Mouse (Mus musculus) CH12.LX (cell line): ENCODE data around the gene Rab15. TPM values are rescaled to one million over a fixed set of nuclear protein-coding genes. Genes with fewer than 3 reads are reported as not detected.
"Not testable (repeated sequence)": the region's sequence is repeated elsewhere in the genome, so short reads cannot be mapped to it uniquely, and the experiment has no call there.

ENCODE experiments used
- DNase-seq: peaks from one replicate; pipeline ENCODE4 v3.0.0-alpha.2; 2013; ENCODE audit errors: extremely low read depth
- H3K27ac ChIP-seq: 2 replicates; pipeline ENCODE4 v1.5.1; 2012; ENCODE audit warnings: low read depth, mild to moderate bottlenecking, control low read depth, moderate library complexity; ENCODE audit not compliant: insufficient read depth
- H3K27me3 ChIP-seq: replicated peaks from 2 replicates; pipeline ENCODE3; 2012; ENCODE audit warnings: inconsistent platforms
- H3K36me3 ChIP-seq, 2 experiments: replicated peaks in 1 of 2; 2 replicates each; pipeline versions ENCODE3 to v1.6.1; 2012; ENCODE audit warnings: inconsistent platforms in 1 of 2, low read length in 1 of 2, mild to moderate bottlenecking in 1 of 2, mixed read lengths in 1 of 2, moderate library complexity in 1 of 2; ENCODE audit not compliant: control insufficient read depth in 1 of 2, insufficient read depth in 1 of 2
- H3K4me1 ChIP-seq, 2 experiments: 2 replicates each; pipeline ENCODE4 v1.6.1; 2012; ENCODE audit warnings: inconsistent platforms in 1 of 2, moderate library complexity in 1 of 2; ENCODE audit not compliant: insufficient read depth in 2 of 2, control insufficient read depth in 1 of 2
- H3K4me2 ChIP-seq: 2 replicates; pipeline ENCODE4 v1.6.1; 2012; ENCODE audit warnings: low read depth, mild to moderate bottlenecking, control low read depth; ENCODE audit not compliant: poor library complexity, insufficient read depth, severe bottlenecking
- H3K4me3 ChIP-seq, 3 experiments: fragments of 150-350 bp in 1 of 3; sonication (generic) in 1 of 3; replicated peaks in 1 of 3; 2 replicates each; pipeline versions ENCODE3 to v1.5.1; 2011 to 2012; ENCODE audit warnings: low read depth in 2 of 3, low read length in 2 of 3, mild to moderate bottlenecking in 2 of 3, moderate library complexity in 2 of 3, control low read depth in 1 of 3, improper control_type of control experiment in 1 of 3, inconsistent platforms in 1 of 3, mixed read lengths in 1 of 3; ENCODE audit not compliant: poor library complexity in 1 of 3
- H3K79me2 ChIP-seq: replicated peaks from 2 replicates; pipeline ENCODE4 v1.6.1; 2012; ENCODE audit warnings: mild to moderate bottlenecking, moderate library complexity; ENCODE audit not compliant: control insufficient read depth, poor library complexity, insufficient read depth, severe bottlenecking; ENCODE audit errors: extremely low read depth
- H3K9ac ChIP-seq: 2 replicates; pipeline ENCODE4 v1.6.1; 2012; ENCODE audit warnings: low read depth, mild to moderate bottlenecking, control low read depth, moderate library complexity; ENCODE audit not compliant: insufficient read depth
- H3K9me3 ChIP-seq: replicated peaks from 2 replicates; pipeline ENCODE3; 2012; ENCODE audit warnings: low read length, inconsistent platforms, mixed read lengths
- CHD1 ChIP-seq: IDR thresholded peaks from 2 replicates; pipeline ENCODE4 v1.6.1; 2012; ENCODE audit warnings: low read depth, low read length, improper control_type of control experiment, inconsistent platforms
- CHD2 ChIP-seq: IDR thresholded peaks from 2 replicates; pipeline ENCODE4 v1.6.1; 2011; ENCODE audit warnings: low read length, improper control_type of control experiment
- E2F4 ChIP-seq: IDR thresholded peaks from 2 replicates; pipeline ENCODE4 v1.6.1; 2011; ENCODE audit warnings: low read depth, low read length, improper control_type of control experiment; ENCODE audit not compliant: insufficient replicate concordance
- GABPA ChIP-seq: IDR thresholded peaks from 2 replicates; pipeline ENCODE4 v1.6.1; 2012; ENCODE audit warnings: low read depth, low read length, improper control_type of control experiment, inconsistent platforms; ENCODE audit not compliant: insufficient replicate concordance
- KAT2A ChIP-seq: IDR thresholded peaks from 2 replicates; pipeline ENCODE4 v1.6.1; 2012; ENCODE audit warnings: low read length, improper control_type of control experiment, inconsistent platforms; ENCODE audit not compliant: insufficient replicate concordance
- MAFK ChIP-seq: IDR thresholded peaks from 2 replicates; pipeline ENCODE4 v1.6.1; 2011; ENCODE audit warnings: low read length, improper control_type of control experiment; ENCODE audit not compliant: insufficient replicate concordance
- MAZ ChIP-seq: IDR thresholded peaks from 2 replicates; pipeline ENCODE4 v1.6.1; 2012; ENCODE audit warnings: low read depth, mild to moderate bottlenecking, inconsistent platforms, low read length, improper control_type of control experiment, moderate library complexity
- MYC ChIP-seq: IDR thresholded peaks from 2 replicates; pipeline ENCODE4 v1.6.1; 2011; ENCODE audit warnings: low read depth, mild to moderate bottlenecking, improper control_type of control experiment, low read length
- NELFE ChIP-seq: IDR thresholded peaks from 2 replicates; pipeline ENCODE4 v1.6.1; 2011; ENCODE audit warnings: low read depth, low read length, improper control_type of control experiment
- PAX5 ChIP-seq: IDR thresholded peaks from 2 replicates; pipeline ENCODE4 v1.6.1; 2012; ENCODE audit warnings: low read length, inconsistent platforms, mixed read lengths
- POLR2AphosphoS2 ChIP-seq: IDR thresholded peaks from 2 replicates; pipeline ENCODE4 v1.6.1; 2011; ENCODE audit warnings: low read depth, low read length, improper control_type of control experiment
- RAD21 ChIP-seq: IDR thresholded peaks from 2 replicates; pipeline ENCODE4 v1.6.1; 2011; ENCODE audit warnings: low read depth, mild to moderate bottlenecking, low read length, improper control_type of control experiment, moderate library complexity
- RCOR1 ChIP-seq: conservative IDR thresholded peaks from 2 replicates; pipeline ENCODE4 v1.6.1; 2012; ENCODE audit warnings: low read depth, mild to moderate bottlenecking, inconsistent platforms, low read length, improper control_type of control experiment
- TBP ChIP-seq: conservative IDR thresholded peaks from 2 replicates; pipeline ENCODE4 v1.6.1; 2011; ENCODE audit warnings: low read depth, low read length, improper control_type of control experiment
- TCF12 ChIP-seq: IDR thresholded peaks from 2 replicates; pipeline ENCODE4 v1.6.1; 2014; ENCODE audit warnings: low read depth, mild to moderate bottlenecking, inconsistent platforms, low read length, improper control_type of control experiment
- UBTF ChIP-seq: IDR thresholded peaks from 2 replicates; pipeline ENCODE4 v1.6.1; 2012; ENCODE audit warnings: low read depth, mild to moderate bottlenecking, inconsistent platforms, low read length, improper control_type of control experiment, moderate library complexity
- ZMIZ1 ChIP-seq: IDR thresholded peaks from 2 replicates; pipeline ENCODE4 v1.6.1; 2012; ENCODE audit warnings: low read depth, mild to moderate bottlenecking, inconsistent platforms, low read length, improper control_type of control experiment
- dilution Hi-C: fragments of 300-500 bp; cut with MboI; formaldehyde crosslinking; loops from 2 replicates; pipeline ENCODE4 v1.14.3; 2020; ENCODE audit warnings: low sequenced_read_pairs; ENCODE audit not compliant: extremely low pct_unique_long_range_greater_than_20kb, extremely low pct_ligation_motif_present
- in situ Hi-C: fragments of 300-500 bp; cut with MboI; formaldehyde crosslinking; loops from 3 replicates; pipeline ENCODE4 v1.14.3; 2019; ENCODE audit warnings: low sequenced_read_pairs, low pct_ligation_motif_present, low pct_unique_long_range_greater_than_20kb, mixed read lengths
- polyA plus RNA-seq: library from polyadenylated mRNA; unstranded; fragments of >175 nt; gene quantifications from 2 replicates; pipeline ENCODE4 v1.2.1, GENCODE M21; 2012; ENCODE audit warnings: low read depth; ENCODE audit not compliant: insufficient read length
- total RNA-seq, 2 experiments: library from RNA; depleted of rRNA; stranded (reverse); fragments of 300-350 nt in 1 of 2; fragments of >200 nt in 1 of 2; gene quantifications; 2 replicates each; pipeline ENCODE4 v1.2.3; 2012 to 2014

Gene Rab15
- total and polyA plus RNA-seq, 3 experiments: 0.25 TPM; not detected in 2

DNA sequence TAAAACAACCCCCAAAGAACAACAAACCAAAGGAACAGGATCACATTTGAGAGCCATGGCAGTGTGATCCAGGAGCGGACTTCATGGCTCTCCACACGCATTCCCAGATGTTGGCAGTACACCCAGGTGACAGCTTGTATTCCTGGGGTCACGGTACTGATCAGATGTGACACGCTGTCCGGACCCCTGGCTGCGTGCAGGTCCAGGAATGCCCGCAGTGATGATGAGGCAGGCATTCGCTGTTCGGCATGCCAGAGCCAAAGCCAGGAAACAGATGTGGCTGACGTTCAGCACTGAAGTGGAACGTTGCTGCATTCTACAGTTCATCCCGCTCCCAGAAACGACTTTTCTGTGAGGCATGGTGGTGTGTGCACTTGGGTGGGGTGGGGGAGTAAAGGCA is 42.6 kb upstream of the Rab15 start:
- Histone ChIP-seq H3K4me3 (no peak overlapping the region), H3K27ac (no peak overlapping the region), H3K27me3 (no peaks in the 10 kb centered on the region), H3K4me2 (no peak overlapping the region), H3K9ac (no peak overlapping the region), H3K9me3 (no peaks in the 10 kb centered on the region), H3K4me1 (peaks cover 2 to 6% of the 10 kb centered on the region in 2 experiments; a peak in 2 of 4 replicates), H3K36me3 (peaks cover 4 to 38% of the 10 kb centered on the region in 2 experiments), H3K79me2 (no peaks in the 10 kb centered on the region)
- dilution Hi-C loops: no loop called here
- DNase-seq: no peak
- in situ Hi-C loops: no loop called here
- TF ChIP-seq PAX5 (no peak), CHD1 (no peak), E2F4 (no peak), ZMIZ1 (no peak), UBTF (no peak), TBP (no peak), KAT2A (no peak), TCF12 (no peak), RAD21 (no peak), CHD2 (no peak), GABPA (no peak), MYC (no peak), RCOR1 (no peak), NELFE (no peak), POLR2AphosphoS2 (no peak), MAFK (no peak), MAZ (no peak)
- TF ChIP-seq, all 38 proteins: peak for 0

DNA sequence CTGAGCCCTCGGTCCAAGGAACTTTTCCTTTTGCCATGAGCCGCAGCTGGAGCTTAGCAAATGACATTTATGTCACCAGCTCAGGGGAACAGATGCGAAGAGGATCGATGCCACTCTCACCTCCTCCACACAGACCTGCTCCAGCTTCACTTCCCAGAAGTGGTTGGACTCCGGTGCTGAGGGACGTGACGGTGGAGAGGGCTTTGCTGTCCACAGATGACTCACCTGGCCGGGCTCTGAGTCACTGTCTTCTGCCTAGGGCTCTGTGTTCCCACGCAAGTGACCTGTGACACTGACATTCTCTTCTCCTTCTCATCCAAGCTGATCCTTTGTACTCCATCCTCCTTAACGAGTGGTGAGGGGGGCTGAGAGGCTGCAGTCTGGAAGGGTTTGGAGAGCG is 40.9 kb upstream of the Rab15 start:
- no peak overlapping the region for H3K4me2 ChIP-seq
- H3K4me1 ChIP-seq: peaks cover 2 to 6% of the 10 kb centered on the region in 2 experiments; a peak in 2 of 4 replicates
- in situ Hi-C loops (no loop called here), dilution Hi-C loops (no loop called here)
- TF ChIP-seq PAX5 (no peak), MYC (no peak)
- TF ChIP-seq, all 38 proteins: peak for 0
- DNase-seq: no peak
- peaks cover 5% of the 10 kb centered on the region for H3K9me3 ChIP-seq
- no peaks in the 10 kb centered on the region for H3K79me2 ChIP-seq
- H3K27me3 ChIP-seq: no peaks in the 10 kb centered on the region
- H3K36me3 ChIP-seq: peaks cover 4 to 34% of the 10 kb centered on the region in 2 experiments
- H3K9ac ChIP-seq: no peak overlapping the region
- H3K4me3 ChIP-seq: no peak overlapping the region
- no peak overlapping the region for H3K27ac ChIP-seq

DNA sequence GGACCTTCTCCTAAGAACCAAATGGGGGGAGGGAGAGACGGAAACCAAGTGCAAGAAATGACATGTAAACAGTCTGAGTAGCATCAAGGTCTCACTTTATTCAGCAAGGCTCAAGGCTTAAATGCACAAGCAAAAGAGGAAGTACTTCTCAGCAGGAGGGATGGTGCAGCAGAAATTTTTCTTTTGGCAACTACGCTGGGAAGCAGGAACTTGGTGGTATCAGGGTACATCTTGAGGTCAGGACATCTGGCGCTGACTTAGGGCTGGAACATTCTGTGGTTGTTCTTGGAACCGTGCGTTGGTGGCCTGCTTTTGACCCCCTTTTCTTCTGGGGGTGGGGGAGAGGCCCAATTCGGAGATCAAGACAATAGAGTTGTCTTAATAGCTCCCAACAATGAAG is 36.1 kb upstream of the Rab15 start:
- H3K9ac ChIP-seq, DNase-seq, H3K4me1 ChIP-seq, H3K27me3 ChIP-seq, H3K79me2 ChIP-seq, H3K9me3 ChIP-seq, H3K4me3 ChIP-seq, in situ Hi-C loops, dilution Hi-C loops, H3K27ac ChIP-seq, H3K4me2 ChIP-seq: not testable (repeated sequence)
- H3K36me3 ChIP-seq: peaks cover 0 to 29% of the 10 kb centered on the region in 2 experiments
